Mouse (Mus musculus) inflammation-experienced regulatory T-cells, adult 6 months (primary cell): ENCODE results near the gene Cdkn1a. TPM values are rescaled to one million over a fixed set of nuclear protein-coding genes. Genes with fewer than 3 reads are reported as not detected.

Experiments used
- ATAC-seq: one replicate; pipeline ENCODE4 v1.8.0; 2017
- polyA plus RNA-seq, 3 experiments: library from polyadenylated mRNA; unstranded; fragments of 100-300 nt; shearing (Covaris generic); gene quantifications; one replicate each; pipeline ENCODE4 v1.2.1; 2017

Gene Cdkn1a
- polyA plus RNA-seq, 3 experiments from 2014 or later: 1.7 to 57.4 (median 2.5) TPM

- no peak for ATAC-seq
These were observed 29.9 kb downstream of the Cdkn1a start for GRCm38 (mm10) chr17:29120666-29121065.

DNA sequence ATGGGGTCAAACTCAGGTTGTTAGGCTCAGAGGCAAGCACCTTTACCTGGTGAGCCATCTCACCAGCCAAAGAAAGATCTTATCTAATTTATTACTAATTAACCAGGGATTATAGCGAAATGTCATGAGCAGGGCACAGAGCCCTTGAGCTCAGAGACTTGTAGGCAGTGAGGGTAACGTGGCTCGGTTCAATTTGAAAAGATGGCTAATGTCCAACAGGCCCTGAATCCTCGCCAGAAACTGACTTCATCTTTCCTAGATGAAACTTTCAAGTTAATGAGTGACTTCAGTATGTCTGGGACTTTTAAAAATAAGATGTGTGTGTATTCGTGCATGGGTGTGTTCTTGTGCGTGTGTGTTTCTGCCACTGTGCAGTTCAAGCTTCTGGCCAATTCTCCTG is 32.0 kb downstream of the Cdkn1a start:
- no peak for ATAC-seq

GRCm38 (mm10) chr17:29123578-29124174 is 32.9 kb downstream of the Cdkn1a start:
- ATAC-seq: no peak

- no peak for ATAC-seq
These were observed 35.8 kb downstream of the Cdkn1a start for GRCm38 (mm10) chr17:29126561-29126960.

DNA sequence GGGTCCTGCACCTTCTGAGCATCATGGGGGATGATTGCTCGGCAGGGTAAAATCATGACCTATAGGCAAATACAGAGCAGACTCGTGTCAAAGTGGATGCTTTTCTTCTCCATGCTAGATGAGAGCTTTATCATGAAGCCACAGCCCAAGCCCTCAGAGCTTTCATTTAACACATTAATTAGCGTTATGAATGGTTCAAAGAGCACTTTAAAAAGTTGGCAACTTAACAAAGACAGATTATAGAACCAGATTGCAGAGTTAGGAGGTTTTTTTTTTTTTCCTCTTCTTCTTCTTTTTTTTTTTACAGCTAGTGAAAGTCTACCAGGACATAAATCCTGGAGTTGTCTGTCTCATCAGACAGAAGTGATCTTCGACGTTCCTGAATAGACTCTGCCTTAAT is 38.6 kb downstream of the Cdkn1a start:
- no peak for ATAC-seq

DNA sequence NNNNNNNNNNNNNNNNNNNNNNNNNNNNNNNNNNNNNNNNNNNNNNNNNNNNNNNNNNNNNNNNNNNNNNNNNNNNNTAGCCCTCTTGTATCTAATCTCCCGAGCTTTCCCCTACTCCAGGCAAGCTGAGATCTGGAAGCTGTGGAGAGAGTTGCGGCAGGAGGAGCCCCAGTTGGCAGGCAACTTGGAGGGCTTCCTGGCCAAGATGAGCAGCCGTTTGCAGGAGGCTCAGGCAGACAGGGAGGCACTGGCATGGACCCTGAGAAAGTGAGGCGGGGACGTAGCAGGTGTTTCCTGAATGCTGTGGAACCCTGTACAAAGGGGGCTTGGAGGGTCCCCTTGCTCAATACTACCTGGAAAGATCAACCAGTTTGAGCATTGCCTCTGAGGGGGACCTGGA is 44.3 kb downstream of the Cdkn1a start:
- no peak for ATAC-seq

DNA sequence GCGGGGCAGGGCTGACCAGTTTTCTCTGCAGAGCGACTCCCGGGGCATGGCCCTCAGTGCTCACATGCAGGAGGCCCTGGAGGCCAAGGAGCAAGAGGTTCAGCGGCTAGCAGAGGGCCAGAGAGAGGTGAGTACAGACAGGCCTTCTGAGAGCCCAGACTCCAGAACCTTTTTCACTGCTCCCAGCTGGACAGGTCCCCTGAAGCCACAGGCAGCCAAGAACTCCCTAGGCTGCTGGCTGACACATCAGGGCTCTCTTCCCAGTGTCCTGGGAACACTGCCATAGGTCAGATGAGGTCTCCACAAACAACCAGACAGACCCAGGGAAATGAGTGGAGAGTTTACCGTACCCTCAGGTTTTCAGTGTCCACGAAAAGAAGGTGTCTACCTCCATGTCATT is 45.5 kb downstream of the Cdkn1a start:
- no peak for ATAC-seq

DNA sequence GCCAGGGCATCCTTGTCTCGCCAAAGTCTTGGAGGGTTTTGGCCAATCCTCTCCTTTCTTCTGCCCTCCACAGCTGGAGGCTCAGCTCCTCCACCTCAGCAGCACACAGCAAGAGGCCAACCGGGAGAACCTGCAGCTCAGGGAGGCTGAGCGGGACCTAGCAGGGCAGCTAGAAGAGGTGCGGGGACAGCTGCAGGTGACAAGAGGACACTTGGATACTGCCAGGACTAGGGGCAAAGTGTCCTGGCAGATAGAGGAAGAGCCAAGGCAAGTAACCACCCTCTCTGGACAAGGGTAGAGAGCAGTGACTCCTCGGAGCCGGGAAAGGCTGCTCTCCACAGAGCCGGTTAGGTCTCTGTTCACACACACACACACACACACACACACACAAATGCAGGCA is 47.1 kb downstream of the Cdkn1a start:
- no peak for ATAC-seq

GRCm38 (mm10) chr17:29141577-29141976 is 50.8 kb downstream of the Cdkn1a start:
- ATAC-seq: no peak

- ATAC-seq: peak; percentile 50
These were observed 52.5 kb downstream of the Cdkn1a start for GRCm38 (mm10) chr17:29143266-29143665.

DNA sequence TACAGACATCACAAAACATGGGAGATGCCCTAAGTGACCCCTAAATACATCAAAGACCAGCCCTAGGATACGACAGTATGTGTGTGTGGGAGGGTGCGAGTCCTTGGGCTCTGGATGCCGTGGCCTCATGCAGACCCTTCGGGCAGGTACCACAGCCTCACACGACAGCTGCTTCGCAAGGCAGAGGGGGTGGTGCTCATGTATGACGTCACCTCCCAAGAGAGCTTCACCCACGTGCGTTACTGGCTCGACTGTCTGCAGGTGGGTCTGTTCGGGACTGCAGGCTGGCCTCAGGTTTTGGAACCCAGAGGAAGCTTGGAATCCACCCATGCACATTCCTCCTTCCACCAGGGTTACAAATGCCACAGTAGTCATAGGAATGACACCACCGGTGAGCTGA is 54.3 kb downstream of the Cdkn1a start:
- ATAC-seq: no peak

DNA sequence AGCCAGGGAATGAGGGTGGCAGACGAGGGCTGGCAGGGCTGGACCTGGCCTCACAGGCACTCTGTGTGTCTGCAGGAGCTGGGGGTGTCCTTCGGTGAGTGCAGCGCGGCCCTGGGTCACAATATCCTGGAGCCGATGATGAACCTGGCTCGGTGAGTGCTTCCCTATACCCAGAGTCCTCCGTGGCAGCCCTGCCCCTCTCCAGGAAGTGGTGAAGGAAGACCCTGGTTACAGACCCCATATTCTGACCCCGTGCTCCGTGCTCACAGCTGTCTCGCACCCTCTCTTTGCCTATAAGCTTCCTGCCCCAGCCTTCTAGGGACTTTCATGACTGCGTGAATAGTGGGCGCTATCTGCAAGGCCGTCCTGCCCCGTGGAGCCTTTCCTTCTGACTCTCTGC is 56.5 kb downstream of the Cdkn1a start:
- ATAC-seq: no peak

DNA sequence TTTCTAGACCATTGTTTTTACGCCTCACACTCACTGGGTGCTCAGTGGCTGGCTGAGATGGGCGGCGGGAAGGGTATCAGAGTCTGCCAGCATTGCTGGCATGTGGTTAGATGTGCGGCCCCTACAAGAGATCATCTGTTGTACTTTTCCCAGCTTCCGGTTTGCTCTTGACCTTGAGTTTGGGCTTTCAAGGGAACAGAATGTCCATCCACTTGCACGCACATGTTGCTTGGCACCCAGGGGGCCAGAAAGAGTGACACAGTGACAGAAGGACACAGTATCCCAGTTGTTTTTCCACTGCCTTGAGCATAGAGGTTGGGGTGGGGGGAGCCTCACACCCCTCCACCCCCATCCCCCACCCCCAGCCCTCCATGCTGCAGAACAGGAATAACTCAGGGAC is 57.0 kb downstream of the Cdkn1a start:
- ATAC-seq: no peak

GRCm38 (mm10) chr17:29149766-29150165 is 59.0 kb downstream of the Cdkn1a start:
- ATAC-seq: no peak

Other genes starting within 250 kb of the Cdkn1a start
- not detected for gene Pnpla1, start 232.6 kb upstream of the Cdkn1a start, polyA plus RNA-seq
- gene 4930539E08Rik, start 175.7 kb upstream of the Cdkn1a start, polyA plus RNA-seq: 1 to 10 TPM in 2 of 3 experiments, under 1 TPM in 1; 0.25 to 3.2 (median 2.7) TPM
- not detected for gene Pxt1, start 147.1 kb upstream of the Cdkn1a start, polyA plus RNA-seq
- 10 to 100 TPM; 34.6 to 46.0 (median 39.5) TPM for gene Kctd20, start 139.0 kb upstream of the Cdkn1a start, polyA plus RNA-seq
- 100 to 1,000 TPM; 155 to 250 (median 235) TPM for gene Stk38, start 83.0 kb upstream of the Cdkn1a start, polyA plus RNA-seq
- 100 to 1,000 TPM; 296 to 519 (median 387) TPM for gene Srsf3, start 58.3 kb upstream of the Cdkn1a start, polyA plus RNA-seq
- gene Rab44, start 23.2 kb downstream of the Cdkn1a start, polyA plus RNA-seq: not detected
- gene Cpne5, start 147.2 kb downstream of the Cdkn1a start, polyA plus RNA-seq: 1 to 10 TPM in 2 of 3 experiments, under 1 TPM in 1; 0.59 to 2.4 (median 1.7) TPM
- 100 to 1,000 TPM in 1 of 3 experiments, 10 to 100 TPM in 2; 59.0 to 107 (median 62.4) TPM for gene Ppil1, start 173.2 kb downstream of the Cdkn1a start, polyA plus RNA-seq
- 100 to 1,000 TPM; 120 to 122 (median 120) TPM for gene BC004004, start 177.8 kb downstream of the Cdkn1a start, polyA plus RNA-seq
- under 1 TPM; 0.30 to 0.57 (median 0.53) TPM for gene Pi16, start 226.7 kb downstream of the Cdkn1a start, polyA plus RNA-seq